Mouse (Mus musculus) hindbrain, embryonic 11.5 days (tissue): ENCODE measurements around the gene Fam117a. TPM values are rescaled to one million over a fixed set of nuclear protein-coding genes. Genes with fewer than 3 reads are reported as not detected.

Experiments used
- ATAC-seq: fragments of 200-750 bp; cut with Nextera tagmentation; 2 replicates; pipeline ENCODE4 v1.8.0; 2017; ENCODE audit warnings: mild to moderate bottlenecking, moderate TSS enrichment, moderate library complexity; ENCODE audit not compliant: low FRiP score
- DNase-seq: peaks from one replicate; pipeline ENCODE4 v3.0.0-alpha.2; 2015; ENCODE audit warnings: low spot score
- H3K27ac ChIP-seq: fragments of 300-500 bp; sonication (generic); 2 replicates; pipeline ENCODE4 v1.5.1; 2014; ENCODE audit warnings: mild to moderate bottlenecking, low read depth, low read length
- H3K27me3 ChIP-seq: fragments of 300-500 bp; sonication (generic); 2 replicates; pipeline ENCODE4 v1.6.1; 2014; ENCODE audit warnings: mild to moderate bottlenecking, low read length, moderate library complexity, mixed read lengths; ENCODE audit not compliant: control insufficient read depth, insufficient read depth
- H3K36me3 ChIP-seq: fragments of 300-500 bp; sonication (generic); 2 replicates; pipeline ENCODE4 v1.6.1; 2014; ENCODE audit warnings: mild to moderate bottlenecking, low read length, moderate library complexity, mixed read lengths; ENCODE audit not compliant: control insufficient read depth, insufficient read depth
- H3K4me1 ChIP-seq: fragments of 300-500 bp; sonication (generic); replicated peaks from 2 replicates; pipeline ENCODE4 v1.6.1; 2014; ENCODE audit warnings: low read length, mixed read lengths; ENCODE audit not compliant: control insufficient read depth, insufficient read depth
- H3K4me2 ChIP-seq: fragments of 300-500 bp; sonication (generic); replicated peaks from 2 replicates; pipeline ENCODE4 v1.6.1; 2014; ENCODE audit warnings: mild to moderate bottlenecking, low read depth, low read length
- H3K4me3 ChIP-seq: fragments of 300-500 bp; sonication (generic); 2 replicates; pipeline ENCODE4 v1.5.1; 2014; ENCODE audit warnings: low read depth, low read length
- H3K9ac ChIP-seq: fragments of 300-500 bp; sonication (generic); 2 replicates; pipeline ENCODE4 v1.6.1; 2014; ENCODE audit warnings: low read depth, low read length
- H3K9me3 ChIP-seq: fragments of 300-500 bp; sonication (generic); 2 replicates; pipeline ENCODE4 v1.6.1; 2016; ENCODE audit warnings: low read length; ENCODE audit not compliant: control insufficient read depth
- WGBS: fragments of 180-500 bp; shearing (Covaris S2); extraction: QIAGEN DNeasy Blood & Tissue Kit; methylation state at CpG from one replicate; pipeline ENCODE4 v1.1.7; 2014; 5-methylcytosine and 5-hydroxymethylcytosine counted together
- polyA plus RNA-seq: library from polyadenylated mRNA; unstranded; fragments of >200 nt; fragmentation: Nextera tagmentation; extraction: Ambion mirVana; gene quantifications from 2 replicates; pipeline ENCODE4 v1.2.1, GENCODE M21; 2014

Gene Fam117a
- polyA plus RNA-seq, 1 experiment from 2014 or later, result 11.1 TPM

GRCm38 (mm10) chr11:95309510-95310006, 27.3 kb upstream of the Fam117a start:
- DNase-seq, result peak; percentile 94
- WGBS, result under 1% methylated on average over 37 of the region's 37 CpGs

GRCm38 (mm10) chr11:95310007-95310647, 26.7 kb upstream of the Fam117a start, which contains the start of gene Kat7:
Kat7 (minus strand) TSS chr11:95310246.
- H3K36me3 ChIP-seq, result no peaks in the 10 kb centered on the region
- under 1% methylated on average over 42 of the region's 42 CpGs for WGBS
- H3K4me1 ChIP-seq, result no peaks in the 10 kb centered on the region; the same call in 1 of the 2 replicates
- peak within 1 kb of the TSS; percentile 91 for H3K27ac ChIP-seq
- H3K9ac ChIP-seq, result peak within 1 kb of the TSS; percentile 96
- no peaks in the 10 kb centered on the region for H3K9me3 ChIP-seq
- no peaks in the 10 kb centered on the region for H3K27me3 ChIP-seq
- peak within 1 kb of the TSS; percentile 81 for H3K4me2 ChIP-seq
- peak; percentile 97 for DNase-seq
- H3K4me3 ChIP-seq, result peak within 1 kb of the TSS; percentile 93
- ATAC-seq, result peak; percentile 97

More at GRCm38 (mm10) chr11:95309510-95310006, 27.3 kb upstream of the Fam117a start:
- ATAC-seq, result peak; percentile 95
- Histone ChIP-seq H3K27ac (peak overlapping the region; percentile 91), H3K9ac (peak overlapping the region; percentile 96), H3K4me1 (no peaks in the 10 kb centered on the region; the same call in 1 of the 2 replicates), H3K9me3 (no peaks in the 10 kb centered on the region), H3K4me3 (peak overlapping the region; percentile 93), H3K27me3 (no peaks in the 10 kb centered on the region), H3K36me3 (no peaks in the 10 kb centered on the region), H3K4me2 (peak overlapping the region; percentile 81)

GRCm38 (mm10) chr11:95310648-95311424, 26.0 kb upstream of the Fam117a start:
- DNase-seq, result no peak
- peak; percentile 17; the same call in 1 of the 2 replicates for ATAC-seq
- peak overlapping the region; percentile 93 for H3K4me3 ChIP-seq
- no peaks in the 10 kb centered on the region for H3K9me3 ChIP-seq
- H3K4me1 ChIP-seq, result no peaks in the 10 kb centered on the region; the same call in 1 of the 2 replicates
- H3K4me2 ChIP-seq, result peak overlapping the region; percentile 60
- peak overlapping the region; percentile 66 for H3K9ac ChIP-seq
- peak overlapping the region; percentile 61 for H3K27ac ChIP-seq
- WGBS, result 7% methylated on average over 17 of the region's 17 CpGs
- no peaks in the 10 kb centered on the region for H3K27me3 ChIP-seq
- no peaks in the 10 kb centered on the region for H3K36me3 ChIP-seq

GRCm38 (mm10) chr11:95311425-95311807, 25.4 kb upstream of the Fam117a start:
- no peak for DNase-seq
- no peak overlapping the region for H3K4me3 ChIP-seq
- no peaks in the 10 kb centered on the region for H3K36me3 ChIP-seq
- 21% methylated on average over 5 of the region's 5 CpGs for WGBS
- H3K4me2 ChIP-seq, result 0 out of 2 replicates have a peak overlapping the region, but pooled peaks have one; percentile 60
- H3K27ac ChIP-seq, result no peak overlapping the region
- no peaks in the 10 kb centered on the region; the same call in 1 of the 2 replicates for H3K4me1 ChIP-seq
- H3K27me3 ChIP-seq, result no peaks in the 10 kb centered on the region
- ATAC-seq, result no peak
- H3K9me3 ChIP-seq, result no peaks in the 10 kb centered on the region
- H3K9ac ChIP-seq, result no peak overlapping the region

GRCm38 (mm10) chr11:95315215-95315955, 21.4 kb upstream of the Fam117a start:
- ATAC-seq (no peak), DNase-seq (no peak)
- H3K27ac ChIP-seq, result no peak overlapping the region
- no peak overlapping the region for H3K9ac ChIP-seq
- H3K27me3 ChIP-seq, result no peaks in the 10 kb centered on the region
- no peaks in the 10 kb centered on the region for H3K4me1 ChIP-seq
- H3K4me2 ChIP-seq, result no peak overlapping the region
- no peaks in the 10 kb centered on the region for H3K9me3 ChIP-seq
- H3K4me3 ChIP-seq, result no peak overlapping the region
- H3K36me3 ChIP-seq, result no peaks in the 10 kb centered on the region
- 81% methylated on average over 7 of the region's 7 CpGs for WGBS

- H3K4me2 ChIP-seq, result no peak overlapping the region
- no peak overlapping the region for H3K9ac ChIP-seq
- 95% methylated on average over 9 of the region's 9 CpGs for WGBS
- H3K27ac ChIP-seq, result no peak overlapping the region
- no peak for ATAC-seq
- H3K27me3 ChIP-seq, result no peaks in the 10 kb centered on the region
- no peak for DNase-seq
- no peak overlapping the region for H3K4me3 ChIP-seq
- no peaks in the 10 kb centered on the region for H3K36me3 ChIP-seq
- no peaks in the 10 kb centered on the region for H3K9me3 ChIP-seq
- H3K4me1 ChIP-seq, result no peaks in the 10 kb centered on the region
Measured at GRCm38 (mm10) chr11:95318116-95318515, 18.7 kb upstream of the Fam117a start.

GRCm38 (mm10) chr11:95319506-95319905, 17.3 kb upstream of the Fam117a start:
- Histone ChIP-seq H3K36me3 (no peaks in the 10 kb centered on the region), H3K9me3 (no peaks in the 10 kb centered on the region), H3K4me3 (no peak overlapping the region), H3K4me1 (peaks cover 4% of the 10 kb centered on the region; the same call in 1 of the 2 replicates), H3K9ac (no peak overlapping the region), H3K27me3 (no peaks in the 10 kb centered on the region), H3K27ac (no peak overlapping the region), H3K4me2 (no peak overlapping the region)
- ATAC-seq (no peak), DNase-seq (no peak)
- 75% methylated on average over 1 of the region's 1 CpGs for WGBS

- DNase-seq (no peak), ATAC-seq (no peak)
- Histone ChIP-seq H3K4me3 (no peak overlapping the region), H3K27me3 (no peaks in the 10 kb centered on the region), H3K9ac (no peak overlapping the region), H3K27ac (no peak overlapping the region), H3K4me2 (no peak overlapping the region), H3K9me3 (no peaks in the 10 kb centered on the region), H3K36me3 (no peaks in the 10 kb centered on the region), H3K4me1 (peaks cover 4% of the 10 kb centered on the region; the same call in 1 of the 2 replicates)
- WGBS, result 100% methylated on average over 1 of the region's 1 CpGs
Measured at GRCm38 (mm10) chr11:95320010-95320409, 16.8 kb upstream of the Fam117a start.
